Mouse (Mus musculus): ENCODE results near the gene Trappc6a.

Gene Trappc6a

DNA sequence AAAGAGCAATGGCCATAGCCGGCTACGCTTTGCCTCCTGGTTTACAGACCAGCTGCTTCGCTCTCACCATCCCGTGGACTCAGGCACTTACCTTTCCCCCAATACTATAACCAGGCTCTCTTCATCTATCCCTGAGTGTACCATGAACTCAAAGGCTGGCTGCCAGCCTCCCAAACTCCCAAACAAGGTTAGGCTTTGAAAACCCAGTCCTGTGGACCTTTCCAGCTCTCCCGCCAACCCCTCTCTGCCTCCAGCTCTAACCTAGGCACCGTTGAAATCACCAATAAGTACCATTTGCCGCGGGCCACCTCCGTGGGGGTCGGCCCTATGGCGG, 53.2 kb downstream of the Trappc6a start:
- DNase-seq (ENCODE audit: low read depth, low spot score) = no peak

DNA sequence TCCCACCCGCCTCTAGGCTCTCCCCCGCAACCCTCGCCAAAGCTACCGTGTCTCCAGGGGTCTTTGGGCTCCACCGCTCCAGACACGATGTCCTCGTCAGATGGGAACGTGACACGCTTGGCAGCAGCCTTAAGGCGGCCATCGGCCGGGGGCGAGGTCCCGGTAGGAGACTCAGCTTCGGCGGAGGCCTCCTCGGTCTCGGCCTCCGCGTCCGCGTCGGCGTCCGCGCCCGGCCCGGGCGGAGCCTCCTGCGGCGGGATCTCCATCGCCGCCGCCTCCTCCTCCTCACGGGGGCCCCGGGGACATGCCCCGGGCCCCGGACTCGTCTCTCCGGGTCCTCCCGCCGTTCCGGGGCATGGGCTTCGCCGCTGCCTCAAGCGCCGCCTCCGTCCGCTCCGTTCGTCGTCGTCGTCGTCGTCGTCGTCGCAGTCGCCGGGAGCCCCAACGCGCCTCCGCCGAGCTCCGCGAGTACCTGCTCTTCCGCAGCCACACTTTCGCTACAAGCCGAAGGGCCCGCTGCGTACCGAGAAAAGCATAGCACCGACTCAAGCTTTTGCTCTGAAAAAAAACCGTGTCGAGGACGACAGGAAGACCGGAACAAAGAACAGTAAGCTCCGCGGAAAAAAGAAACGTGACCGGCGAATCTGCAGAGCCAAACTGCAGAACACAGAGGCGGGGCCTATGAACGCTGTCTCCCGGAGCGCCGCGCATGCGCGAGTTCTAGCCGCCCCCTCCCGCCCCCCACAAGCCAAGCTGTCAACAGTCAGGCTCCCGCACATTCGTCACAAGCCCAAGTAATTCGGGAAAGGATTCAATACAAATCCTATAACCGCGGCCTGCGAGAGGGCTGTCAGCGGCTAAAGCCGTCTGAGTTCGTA, 53.8 kb downstream of the Trappc6a start:
- peak; percentile 89 for DNase-seq (ENCODE audit: low read depth, low spot score)

DNA sequence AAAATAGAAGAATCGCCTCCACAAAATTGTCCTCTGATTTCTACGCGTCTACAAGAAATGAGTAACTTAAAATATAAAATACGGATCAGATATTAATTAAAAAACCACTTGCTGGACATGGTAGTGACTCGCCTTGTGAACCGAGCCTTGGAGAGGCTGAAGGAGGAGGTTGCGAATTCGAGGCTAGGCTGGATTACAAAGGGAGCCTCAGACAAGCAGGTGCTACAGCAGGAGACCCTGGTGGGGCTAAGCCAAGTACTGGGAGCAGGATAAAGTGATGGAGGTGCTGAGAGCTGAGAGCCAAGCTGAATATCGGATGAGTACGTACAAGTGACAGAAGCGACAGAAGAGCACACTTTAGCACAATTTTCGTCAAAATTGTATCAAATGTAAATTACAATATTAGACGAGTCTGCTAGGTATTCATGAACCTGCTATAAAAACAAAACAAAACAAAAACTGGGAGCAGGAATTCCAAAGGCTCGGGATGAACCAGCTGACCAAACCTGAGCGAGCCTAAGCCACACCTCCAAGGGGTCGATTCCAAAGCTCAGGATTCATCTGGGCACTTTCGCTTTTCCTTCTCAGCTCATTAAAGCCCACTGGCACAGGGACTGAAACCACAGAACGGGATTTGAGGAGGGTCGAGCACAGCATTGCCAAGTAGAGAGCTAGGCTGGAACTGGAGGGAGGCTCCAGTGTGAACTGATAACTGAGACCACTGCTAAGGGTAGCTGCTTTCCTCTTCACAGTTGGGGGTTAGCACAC, 54.6 kb downstream of the Trappc6a start, which contains the start of gene Ppp1r37:
Gene Ppp1r37, minus strand, starts transcription at position 434 of the 768 bp plus-strand sequence.
- no peak for DNase-seq (ENCODE audit: low read depth, low spot score)

DNA sequence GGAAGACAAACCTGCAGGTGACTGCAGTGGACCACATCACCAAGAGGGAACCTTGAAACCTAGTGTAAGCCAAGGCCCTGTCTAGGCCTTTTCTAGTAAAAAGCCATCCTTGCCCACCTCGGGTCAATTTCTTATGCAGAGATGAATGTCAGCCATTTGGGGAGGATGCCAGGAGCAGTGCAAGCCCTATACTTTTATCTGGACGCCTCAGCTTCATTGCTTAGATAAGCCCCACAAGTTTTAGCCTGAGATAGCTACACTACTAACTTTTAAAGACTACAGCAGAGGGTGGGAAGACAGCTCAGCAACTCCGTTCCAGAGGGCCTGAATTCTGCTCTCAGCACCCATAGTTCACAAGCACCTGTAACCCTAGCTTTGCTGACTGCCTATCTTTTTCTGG, 55.7 kb downstream of the Trappc6a start:
- peak; percentile 65 for DNase-seq (ENCODE audit: low read depth, low spot score)

DNA sequence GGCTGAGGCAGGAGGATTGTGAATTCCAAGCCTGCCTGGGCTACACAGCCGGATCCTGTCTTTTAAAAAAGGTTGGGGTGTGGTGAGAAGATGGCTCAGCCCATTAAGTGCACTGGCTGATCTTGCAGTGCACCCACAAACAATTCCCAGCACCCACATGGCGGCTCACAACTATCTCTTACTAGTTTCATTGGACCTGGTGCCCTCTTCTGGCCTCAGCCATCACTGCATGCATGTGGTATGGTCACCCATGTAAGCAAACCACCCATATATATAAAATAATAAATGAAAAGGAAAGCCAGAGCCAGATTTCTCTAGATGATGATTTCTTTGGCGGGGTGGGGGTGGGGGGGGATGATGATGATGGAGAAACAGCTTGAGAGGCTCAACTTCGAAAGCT, 56.3 kb downstream of the Trappc6a start:
- DNase-seq (ENCODE audit: low read depth, low spot score) = no peak
